Mouse (Mus musculus): ENCODE measurements around the gene Ccrl2.

DNA sequence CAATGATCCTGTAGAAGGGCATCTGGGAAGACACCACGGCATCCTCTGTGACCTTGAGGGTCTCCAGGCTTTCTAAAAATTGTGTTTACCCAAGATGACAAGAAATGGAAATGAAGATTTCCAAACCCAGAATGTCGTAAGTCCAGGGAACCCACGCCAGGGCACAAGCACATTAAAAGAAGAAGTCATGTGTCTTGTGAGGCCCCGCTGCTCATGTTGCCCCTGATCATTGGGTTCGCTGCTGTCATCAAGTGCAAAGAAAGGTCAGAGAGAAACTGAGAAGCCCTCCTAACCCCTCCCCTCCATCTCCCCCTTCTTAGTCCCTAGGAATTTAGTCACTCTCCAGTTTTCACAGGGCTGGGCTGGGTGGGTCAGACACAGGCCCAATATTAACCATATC is 5.5 kb upstream of the Ccrl2 start:
- TF ChIP-seq ZNF384 (IDR thresholded peaks at IDR 0.05; ENCODE audit: low read depth, low read length) (no peak), ZC3H11A (IDR thresholded peaks at IDR 0.05; ENCODE audit: borderline replicate concordance, low read depth, low read length) (no peak), CHD2 (IDR thresholded peaks at IDR 0.05; ENCODE audit: low read depth, low read length) (no peak), HCFC1 (IDR thresholded peaks at IDR 0.05; ENCODE audit: borderline replicate concordance, insufficient read depth, low read length) (no peak), MAFK (IDR thresholded peaks at IDR 0.05; ENCODE audit: insufficient read depth, low read depth, low read length) (no peak)

Data from ES-E14 (cell line).